Mouse (Mus musculus) cortical plate, adult 2 months (tissue): ENCODE data around the gene Fermt2.

Experiments used
- CTCF ChIP-seq: fragments of 200-500 bp; IDR thresholded peaks from 2 replicates; pipeline ENCODE4 v1.5.1; 2011; ENCODE audit warnings: mild to moderate bottlenecking, control low read depth, low read length; ENCODE audit not compliant: insufficient read depth; ENCODE audit errors: extremely low read depth
- POLR2A ChIP-seq: fragments of 200-500 bp; IDR thresholded peaks from 2 replicates; pipeline ENCODE4 v1.6.1; 2011; ENCODE audit warnings: mild to moderate bottlenecking, low read length, control low read depth; ENCODE audit not compliant: insufficient read depth; ENCODE audit errors: extremely low read depth

GRCm38 (mm10) chr14:45507447-45507846 lies 22.5 kb downstream of the Fermt2 start:
- no peak for TF ChIP-seq CTCF
- no peak for TF ChIP-seq POLR2A
